Mouse (Mus musculus) heart, adult 11 months (tissue): ENCODE measurements at regions not wholly inside any gene's neighbourhood (a gene's known extent, or its start where the extent isn't known, plus 50 kb on each side); places are given as distances from the start of the nearest gene placed in this dataset.
A peak's percentile ranks its signal among the peaks of the same experiment; 100 is the strongest.

Source experiments
- DNase-seq: peaks from one replicate; pipeline ENCODE4 v3.0.0; 2022

GRCm38 (mm10) chr11:32978899-32979298 is 154.5 kb upstream of the Smim23 start:
- no peak for DNase-seq

GRCm38 (mm10) chr11:32976572-32976971 is 152.2 kb upstream of the Smim23 start:
- peak; percentile 81 for DNase-seq

GRCm38 (mm10) chr11:32973453-32973852 is 149.0 kb upstream of the Smim23 start:
- DNase-seq: no peak

GRCm38 (mm10) chr11:32965418-32965817 is 141.0 kb upstream of the Smim23 start:
- peak; percentile 82 for DNase-seq

GRCm38 (mm10) chr11:32963625-32964293 is 139.4 kb upstream of the Smim23 start:
- no peak for DNase-seq

- DNase-seq: no peak
Observed at GRCm38 (mm10) chr11:32961600-32961999, 137.2 kb upstream of the Smim23 start.

GRCm38 (mm10) chr11:32958961-32959360 is 134.6 kb upstream of the Smim23 start:
- DNase-seq: no peak

GRCm38 (mm10) chr11:32956993-32957392 is 132.6 kb upstream of the Smim23 start:
- no peak for DNase-seq

GRCm38 (mm10) chr11:32952271-32952670 is 127.9 kb upstream of the Smim23 start:
- no peak for DNase-seq

GRCm38 (mm10) chr11:32948132-32948531 is 123.7 kb upstream of the Smim23 start:
- no peak for DNase-seq

- DNase-seq: peak; percentile 98
Observed at GRCm38 (mm10) chr11:32946481-32947001, 122.1 kb upstream of the Smim23 start.

GRCm38 (mm10) chr11:32945071-32945470 is 120.7 kb upstream of the Smim23 start:
- DNase-seq: no peak

GRCm38 (mm10) chr11:32941331-32942009 is 117.1 kb upstream of the Smim23 start:
- DNase-seq: peak; percentile 95

- no peak for DNase-seq
Observed at GRCm38 (mm10) chr11:32939102-32939501, 114.7 kb upstream of the Smim23 start.

GRCm38 (mm10) chr11:32937167-32937566 is 112.8 kb upstream of the Smim23 start:
- no peak for DNase-seq

GRCm38 (mm10) chr11:32931928-32932327 is 107.5 kb upstream of the Smim23 start:
- DNase-seq: no peak

GRCm38 (mm10) chr11:32931018-32931417 is 106.6 kb upstream of the Smim23 start:
- no peak for DNase-seq

GRCm38 (mm10) chr11:32928837-32929236 is 104.4 kb upstream of the Smim23 start:
- DNase-seq: no peak

- peak; percentile 94 for DNase-seq
Observed at GRCm38 (mm10) chr11:32925421-32926271, 101.2 kb upstream of the Smim23 start.

GRCm38 (mm10) chr11:32924932-32925331 is 100.5 kb upstream of the Smim23 start:
- DNase-seq: no peak

GRCm38 (mm10) chr11:32913071-32913470 is 88.7 kb upstream of the Smim23 start:
- DNase-seq: no peak

- DNase-seq: no peak
Observed at GRCm38 (mm10) chr11:32911791-32912190, 87.4 kb upstream of the Smim23 start.

- DNase-seq: no peak
Observed at GRCm38 (mm10) chr11:32908723-32909411, 84.5 kb upstream of the Smim23 start.
